Mouse (Mus musculus) urinary bladder, postnatal 36 days (tissue): ENCODE results near the gene Map2k1.

ENCODE experiments used
- DNase-seq, 2 experiments: peaks; one replicate each; pipeline ENCODE4 v3.0.0; 2022; ENCODE audit warnings: low spot score in 2 of 2, mixed read lengths in 1 of 2

Map2k1 gene

DNA sequence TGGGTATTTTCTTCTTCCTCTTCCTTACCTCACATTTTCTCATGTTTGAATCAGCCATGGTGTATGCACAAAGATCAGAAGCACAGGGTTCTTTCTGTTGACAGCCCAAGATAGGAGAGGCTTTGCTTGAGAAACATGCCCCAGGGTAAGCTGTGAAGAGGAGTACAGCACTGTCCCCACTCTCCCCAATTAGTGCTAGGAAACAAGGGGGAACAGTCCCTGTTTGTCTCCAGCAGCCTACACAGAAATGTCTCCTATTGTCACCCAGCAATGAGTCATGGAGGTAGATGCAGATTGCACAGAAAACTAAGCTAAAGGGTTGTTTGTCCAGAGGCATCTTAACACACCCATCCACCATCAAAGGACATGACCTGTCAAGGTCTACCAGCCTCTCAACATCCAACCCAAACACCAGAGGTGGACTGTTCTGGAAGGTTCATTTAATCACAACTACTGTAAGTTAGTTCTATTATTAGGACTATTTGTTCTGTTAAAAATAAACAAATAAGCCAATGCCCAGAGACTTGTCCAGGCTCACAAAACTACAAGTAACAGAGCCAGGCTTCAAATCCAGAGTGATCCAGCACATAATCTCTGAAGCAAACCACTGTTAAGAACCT lies 3.2 kb downstream of the Map2k1 start:
- no peak for DNase-seq

DNA sequence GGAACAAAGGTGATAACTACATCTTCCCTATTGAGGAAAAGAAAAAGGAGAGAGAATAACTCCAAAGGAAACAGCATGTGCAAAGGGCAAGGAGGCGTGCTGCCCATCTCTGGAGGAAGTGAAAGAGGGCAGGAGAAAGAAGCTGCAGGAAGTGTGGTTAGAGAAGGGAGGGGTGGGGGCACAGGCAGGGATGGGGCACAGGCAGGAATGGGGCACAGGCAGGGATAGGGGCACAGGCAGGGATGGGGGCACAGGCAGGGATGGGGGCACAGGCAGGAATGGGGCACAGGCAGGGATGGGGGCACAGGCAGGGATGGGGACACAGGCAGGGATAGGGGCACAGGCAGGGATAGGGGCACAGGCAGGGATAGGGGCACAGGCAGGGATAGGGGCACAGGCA lies 4.1 kb downstream of the Map2k1 start:
- DNase-seq: no peak

DNA sequence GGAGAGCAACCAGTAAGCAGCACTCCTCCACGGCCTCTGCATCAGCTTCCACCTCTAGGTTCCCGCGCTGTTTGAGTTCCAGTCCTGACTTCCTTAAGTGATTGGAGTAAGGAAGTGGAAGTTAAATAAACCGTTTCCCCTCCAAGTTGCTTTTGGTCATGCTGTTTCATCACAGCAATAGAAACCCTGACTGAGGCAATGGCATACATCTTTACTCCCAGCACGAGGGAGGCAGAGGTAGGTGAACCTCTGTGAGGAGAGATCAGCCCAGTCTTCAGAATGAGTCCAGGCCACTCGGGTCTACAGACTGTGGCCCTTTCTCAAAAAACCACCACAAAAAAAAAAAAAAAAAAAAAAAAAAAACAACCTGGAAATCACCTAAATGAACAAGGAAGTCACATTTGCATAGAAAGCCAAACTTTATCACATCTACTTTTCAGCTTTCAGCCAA lies 11.0 kb downstream of the Map2k1 start:
- DNase-seq: no peak

DNA sequence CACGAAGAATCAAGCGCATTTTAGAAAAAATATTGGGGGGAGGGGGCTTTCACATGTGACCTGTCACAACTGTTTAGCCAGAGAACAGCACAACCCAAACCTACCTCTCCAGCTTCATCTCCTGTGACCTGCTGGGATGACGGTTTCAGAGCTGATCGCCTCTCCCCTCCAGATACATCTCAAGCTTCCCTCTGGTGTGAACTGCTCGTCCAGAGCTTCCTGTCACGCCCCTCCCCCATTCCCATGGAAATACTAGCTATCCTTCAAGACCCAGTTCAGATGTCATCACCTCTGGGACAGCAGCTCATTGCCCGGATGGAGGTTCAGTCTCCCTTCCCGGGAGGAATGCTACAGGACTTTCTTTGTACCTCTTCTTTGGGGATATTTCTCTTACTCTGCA lies 12.8 kb downstream of the Map2k1 start:
- DNase-seq: no peak

DNA sequence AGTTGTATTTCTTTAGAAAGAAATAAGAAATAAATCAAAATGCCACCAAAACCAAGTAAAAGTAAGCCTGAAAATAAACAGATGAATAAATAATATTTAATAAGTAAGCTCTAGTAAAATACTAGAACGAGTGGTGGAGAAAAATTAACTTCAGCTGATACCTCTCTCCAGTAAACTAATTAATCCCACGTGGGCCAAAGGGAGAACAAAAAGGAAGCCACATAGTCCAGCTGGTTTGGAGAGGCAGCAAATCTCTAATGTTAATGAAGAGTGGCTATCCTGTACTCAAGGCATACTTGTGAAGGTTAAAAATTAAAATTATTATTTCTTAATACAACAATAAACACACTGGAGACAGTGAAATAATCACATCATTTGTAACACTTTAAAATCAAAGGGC lies 13.3 kb downstream of the Map2k1 start:
- DNase-seq: no peak

DNA sequence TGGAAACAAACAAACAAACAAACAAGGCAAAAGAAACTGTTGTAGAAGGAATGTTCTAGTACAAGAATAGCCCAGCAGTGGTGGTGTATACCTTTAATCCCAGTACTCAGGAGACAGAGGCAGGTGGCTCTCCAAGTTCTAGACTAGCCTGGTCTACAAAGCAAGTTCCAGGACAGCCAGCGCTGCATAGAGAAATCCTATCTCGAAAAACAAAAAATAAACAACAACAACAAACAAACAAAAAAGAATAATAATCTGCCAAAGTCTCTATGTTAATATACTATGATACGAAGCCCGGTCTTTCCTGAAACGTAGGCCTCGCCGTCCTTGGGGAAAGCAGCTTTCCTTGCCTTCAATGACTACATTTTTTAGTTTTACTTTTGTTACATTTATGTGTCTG lies 17.4 kb downstream of the Map2k1 start:
- DNase-seq: no peak

DNA sequence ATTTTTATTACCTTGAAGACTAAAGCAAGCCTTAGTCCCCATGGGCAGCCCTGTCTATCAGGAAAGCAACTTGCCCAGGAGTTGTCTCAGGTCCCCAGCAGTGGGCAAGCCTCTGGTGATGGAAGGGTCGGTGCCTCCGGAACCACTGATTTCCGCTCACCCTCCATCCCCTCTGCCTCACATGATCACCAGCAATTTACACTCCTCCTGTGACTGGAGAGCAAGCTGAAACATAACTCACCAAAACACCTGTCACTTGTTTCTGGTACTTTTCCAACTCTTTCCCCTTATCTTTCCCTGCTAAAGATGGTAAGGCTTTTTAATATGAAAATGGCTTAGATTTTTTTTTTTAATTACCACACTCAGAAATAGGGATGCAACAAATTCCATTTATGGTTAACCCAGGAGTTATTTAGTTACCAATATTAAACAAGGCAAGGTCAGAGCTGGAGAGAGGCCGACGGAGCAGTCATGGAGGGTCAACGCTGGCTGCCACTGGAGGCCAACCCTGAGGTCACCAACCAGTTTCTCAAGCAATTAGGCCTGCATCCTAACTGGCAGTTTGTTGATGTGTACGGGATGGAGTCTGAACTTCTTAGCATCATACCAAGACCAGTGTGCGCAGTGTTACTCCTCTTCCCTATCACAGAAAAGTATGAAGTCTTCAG lies 18.5 kb downstream of the Map2k1 start, which contains the start of gene Uchl4:
Gene Uchl4 (plus strand): TSS at position 434 of the 668 bp plus-strand sequence.
- no peak for DNase-seq

DNA sequence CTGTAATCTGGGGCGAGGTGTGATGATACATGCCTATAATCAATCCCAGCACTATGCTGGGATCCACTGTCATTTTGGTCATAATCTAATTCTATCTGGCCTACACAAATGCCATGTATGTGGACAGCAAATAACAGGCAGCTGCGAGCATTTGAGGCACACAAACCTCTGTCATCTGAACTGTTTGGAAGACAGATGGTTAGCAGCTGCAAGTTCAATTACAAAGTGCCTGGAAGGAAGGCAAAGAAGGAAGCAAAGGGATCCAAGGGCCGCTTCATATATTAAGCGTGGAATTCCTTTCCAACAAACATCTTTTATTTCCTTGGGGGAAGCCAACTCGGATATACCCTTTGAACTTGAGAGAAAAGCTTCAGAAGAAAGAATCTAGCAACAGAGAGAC lies 19.8 kb downstream of the Map2k1 start:
- no peak for DNase-seq

DNA sequence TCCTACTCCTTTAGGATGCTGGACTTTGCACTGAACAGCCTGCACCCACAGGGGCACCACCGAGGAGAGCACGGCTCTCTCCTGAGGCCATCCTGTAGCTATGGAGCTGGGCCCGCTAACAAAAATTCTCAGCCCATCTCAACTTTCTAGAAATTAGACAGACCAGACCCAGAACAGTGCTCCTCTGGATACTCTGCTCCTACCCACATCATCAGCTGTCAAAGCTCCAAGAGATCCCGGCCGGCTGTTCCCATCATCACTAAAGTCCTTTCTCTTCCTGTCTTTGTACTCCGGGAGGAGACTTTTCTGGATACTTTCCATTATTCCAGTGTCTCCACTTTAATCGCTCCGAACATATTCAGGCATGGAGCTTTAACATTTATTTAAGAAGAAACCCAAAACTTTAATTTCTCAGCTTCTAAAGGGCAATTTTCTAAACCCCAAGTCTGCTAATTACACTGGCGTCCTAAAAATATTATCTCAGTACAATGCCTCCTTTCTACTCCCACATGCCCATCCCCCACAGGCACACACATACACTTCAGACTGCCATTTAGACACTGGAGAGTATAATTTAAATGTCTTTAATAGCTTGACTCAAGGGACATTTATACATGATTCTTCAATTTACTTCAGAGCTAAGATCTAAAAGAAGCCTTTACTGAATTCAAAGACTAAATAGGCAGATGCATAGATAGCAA lies 21.0 kb downstream of the Map2k1 start:
- DNase-seq: peak in 1 of 2 experiments; percentile 23

DNA sequence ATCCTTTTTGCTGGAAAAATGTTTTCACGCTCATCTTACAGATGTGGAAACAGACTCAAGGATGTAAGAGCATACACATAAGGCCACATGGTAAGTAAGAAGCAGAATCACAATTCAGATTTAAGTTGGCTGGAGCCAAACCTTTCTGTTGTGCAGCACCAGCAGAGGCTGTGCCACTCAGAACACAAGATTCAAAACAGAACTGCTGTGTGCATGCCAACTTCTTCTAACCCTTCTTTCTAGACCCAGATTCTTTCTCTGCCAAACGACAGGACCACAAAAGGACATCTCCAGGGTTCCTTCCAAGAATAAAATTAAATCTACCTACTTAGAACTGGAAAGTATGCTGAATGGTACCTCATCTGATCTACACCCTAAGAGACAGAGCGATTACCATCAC lies 21.8 kb downstream of the Map2k1 start:
- DNase-seq: no peak

DNA sequence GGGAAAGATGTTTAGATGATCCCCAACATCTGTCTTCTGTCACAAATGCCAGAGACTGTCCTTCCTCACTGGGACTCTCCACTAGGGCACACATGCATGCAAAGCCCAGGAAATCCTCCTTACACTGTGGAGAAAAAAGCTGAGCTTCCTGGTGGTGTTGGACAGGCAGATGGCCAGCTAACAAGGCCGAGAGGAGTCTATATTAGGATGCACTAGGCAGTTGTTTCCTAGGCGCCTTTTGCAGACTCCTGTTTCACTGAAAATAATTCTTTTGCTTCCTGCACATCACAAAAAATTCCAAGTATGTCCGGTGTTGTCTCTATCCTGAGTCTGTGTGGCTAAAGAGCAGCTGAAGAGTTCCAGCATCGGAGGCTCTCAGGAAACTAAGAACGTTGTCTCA lies 22.3 kb downstream of the Map2k1 start:
- no peak for DNase-seq

DNA sequence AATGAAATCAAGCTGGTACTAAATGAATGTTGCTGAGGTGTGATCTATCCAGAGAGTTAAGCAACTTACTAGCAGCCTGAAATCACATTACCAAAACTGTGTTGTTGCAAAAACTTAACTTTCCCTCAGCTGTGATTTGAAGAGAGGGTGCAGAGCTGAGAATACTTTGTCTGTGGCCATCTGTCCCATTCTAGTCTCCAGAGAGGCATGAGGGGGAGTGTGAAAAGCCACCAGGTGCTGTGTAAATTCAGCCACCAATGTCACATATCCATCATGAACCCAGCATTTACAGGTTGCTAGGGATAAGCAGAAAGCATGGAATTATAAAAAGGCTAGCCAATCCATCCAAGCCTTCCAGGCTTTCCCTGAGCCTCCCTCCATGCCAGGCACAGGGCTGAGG lies 24.5 kb downstream of the Map2k1 start:
- DNase-seq: no peak

DNA sequence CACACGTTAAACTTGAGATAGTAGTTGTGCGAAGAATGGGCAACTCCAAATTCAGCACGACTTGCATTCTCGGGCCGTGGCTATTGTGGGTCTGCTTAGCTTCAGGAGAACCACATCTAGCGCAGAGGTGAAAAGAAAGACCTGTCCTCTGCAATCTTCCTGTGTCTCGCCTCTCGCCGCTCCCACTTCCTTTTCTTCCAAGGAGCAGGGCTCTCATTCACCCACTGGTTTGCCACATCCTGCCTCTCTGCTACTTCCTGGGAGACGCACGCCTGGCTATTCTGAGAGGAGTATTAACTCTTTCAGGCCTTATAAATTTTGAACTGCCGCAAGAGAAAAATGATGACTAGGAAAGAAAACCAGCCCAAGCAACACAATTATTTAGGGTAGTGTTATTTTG lies 25.7 kb downstream of the Map2k1 start:
- DNase-seq: no peak

DNA sequence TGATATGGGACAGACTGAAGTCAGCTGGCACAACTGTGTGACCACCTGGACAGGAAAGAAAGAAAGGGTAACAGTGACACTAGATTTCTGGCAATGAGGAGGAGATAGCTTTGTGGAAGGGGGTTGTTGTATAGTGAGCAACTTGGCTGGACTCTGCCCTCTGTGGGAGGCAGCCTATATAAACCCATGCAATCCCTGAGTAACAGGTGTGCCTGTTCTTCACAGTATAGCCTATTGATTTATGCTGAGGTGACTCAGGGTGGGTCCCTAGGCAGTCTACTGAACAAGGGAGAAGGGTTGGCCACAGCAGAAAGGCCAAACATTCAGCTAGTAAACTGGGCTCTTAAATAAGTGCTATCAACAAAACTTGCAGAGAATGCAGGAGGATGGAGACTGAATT lies 27.6 kb downstream of the Map2k1 start:
- no peak for DNase-seq

DNA sequence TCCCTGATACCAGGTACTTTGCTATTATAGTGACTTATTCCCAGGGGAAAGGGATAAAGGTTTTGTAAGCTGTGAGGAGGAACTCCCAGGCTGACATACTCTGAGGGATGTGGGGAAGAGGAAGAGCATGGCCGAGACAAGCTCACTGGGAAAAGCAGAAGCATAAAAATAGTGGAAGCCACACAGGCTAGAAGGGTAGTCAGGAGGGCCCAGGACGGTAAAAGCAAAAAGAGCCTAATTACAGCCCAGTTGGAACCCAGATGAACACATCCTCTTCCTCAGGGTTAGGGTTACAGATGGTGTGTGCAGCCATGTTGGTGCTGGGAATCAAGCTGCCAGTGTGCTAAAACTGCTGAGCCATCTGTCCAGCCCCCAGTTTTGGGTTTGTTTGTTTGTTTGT lies 31.3 kb downstream of the Map2k1 start:
- DNase-seq: no peak

DNA sequence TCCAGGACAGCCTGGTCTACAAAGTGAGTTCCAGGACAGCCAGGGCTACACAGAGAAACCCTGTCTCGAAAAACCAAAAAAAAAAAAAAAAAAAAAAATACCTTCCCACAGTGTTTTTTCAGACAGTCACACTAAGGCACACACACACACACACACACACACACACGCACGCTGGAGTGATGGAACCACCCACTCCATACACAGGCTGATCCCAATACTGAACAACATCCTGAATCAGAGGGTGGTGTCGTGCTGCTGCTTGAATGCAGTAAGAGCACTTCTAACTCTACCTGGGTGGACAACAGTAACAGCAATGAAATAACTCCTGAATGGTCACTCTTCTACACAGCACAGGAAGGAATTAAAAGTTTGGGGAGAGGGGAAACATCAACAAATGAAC lies 32.0 kb downstream of the Map2k1 start:
- DNase-seq: no peak

DNA sequence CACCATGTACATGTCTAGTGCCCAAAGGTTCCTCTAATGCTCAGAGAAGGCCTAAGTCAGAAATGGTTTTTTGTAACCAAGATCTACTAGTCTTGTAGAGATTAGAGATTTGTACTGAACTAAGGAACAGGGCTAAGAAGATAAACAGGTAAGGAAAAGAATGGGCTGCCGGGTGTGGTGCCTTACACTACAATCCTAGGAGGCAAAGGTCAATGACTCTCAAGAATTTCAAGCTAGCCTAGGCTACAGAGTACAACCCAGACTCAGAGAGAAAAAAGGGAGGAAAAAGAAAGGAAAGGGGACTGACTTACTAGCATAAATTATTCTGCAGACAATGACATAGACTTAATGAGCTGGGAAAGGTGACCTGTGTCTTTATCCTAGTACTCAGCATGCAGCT lies 32.8 kb downstream of the Map2k1 start:
- DNase-seq: no peak

DNA sequence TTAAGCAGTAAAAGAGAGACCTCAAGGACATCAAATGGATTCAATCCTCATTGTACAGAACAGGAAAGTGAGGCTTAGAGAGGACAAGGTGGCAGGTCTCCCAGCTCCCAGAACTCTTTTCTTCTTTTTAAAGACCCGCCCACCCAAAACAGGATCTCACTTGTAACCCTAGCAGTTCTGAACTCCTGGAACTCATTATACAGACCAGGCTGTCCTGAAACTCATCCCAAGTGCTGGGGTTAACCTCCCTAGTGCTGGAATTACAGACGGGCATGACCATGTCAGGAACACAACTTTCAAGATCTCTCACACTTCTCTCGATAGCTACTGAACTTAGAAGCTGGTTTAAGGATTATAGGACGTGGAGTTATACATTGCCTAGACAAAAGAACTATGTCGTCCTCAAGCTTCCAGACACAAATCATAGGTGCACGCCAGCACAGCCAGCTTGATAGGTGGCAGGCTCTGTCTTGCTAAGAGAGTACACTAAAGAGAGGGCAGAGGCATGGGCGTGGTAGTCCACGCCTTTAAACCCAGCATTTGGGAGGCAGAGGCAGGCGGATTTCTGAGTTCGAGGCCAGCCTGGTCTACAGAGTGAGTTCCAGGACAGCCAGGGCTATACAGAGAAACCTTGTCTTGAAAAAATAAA lies 33.5 kb downstream of the Map2k1 start:
- no peak for DNase-seq

DNA sequence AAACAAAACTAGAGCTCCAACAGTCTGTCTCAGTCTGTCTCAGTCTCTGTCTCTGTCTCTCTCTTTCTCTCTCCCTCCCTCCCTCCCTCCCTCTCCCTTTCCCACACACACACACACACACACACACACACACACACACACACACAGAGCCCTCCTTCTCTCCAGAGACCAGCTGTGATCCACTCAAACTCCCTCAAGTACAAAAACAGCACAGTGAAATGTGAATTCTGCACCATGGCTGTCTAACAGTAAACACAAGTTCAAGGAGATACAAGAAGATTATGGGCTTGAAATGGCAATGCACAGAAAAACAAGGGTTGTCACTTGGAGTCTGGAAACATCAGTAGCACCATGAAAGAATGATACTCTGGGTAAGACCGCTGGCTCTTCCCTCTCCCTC lies 34.1 kb downstream of the Map2k1 start:
- no peak for DNase-seq

DNA sequence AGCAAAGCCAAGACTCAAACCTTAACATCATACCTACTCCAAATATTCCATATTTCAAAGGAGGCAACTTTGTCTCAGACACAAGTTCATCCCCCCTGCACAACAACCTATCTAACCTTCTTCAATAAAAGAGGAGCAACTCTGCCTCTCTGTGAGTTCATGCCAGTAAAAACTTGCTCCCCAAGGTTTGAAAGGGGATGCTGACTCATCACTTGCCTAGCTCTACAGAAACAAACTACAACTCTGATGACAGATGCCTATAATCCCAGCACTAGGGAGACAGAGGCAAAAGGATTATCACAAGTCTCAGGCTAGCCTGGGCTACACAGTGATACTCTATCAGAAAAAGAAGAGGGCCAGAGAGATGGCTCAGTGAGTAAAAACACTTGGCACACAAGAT lies 35.5 kb downstream of the Map2k1 start:
- DNase-seq: no peak

DNA sequence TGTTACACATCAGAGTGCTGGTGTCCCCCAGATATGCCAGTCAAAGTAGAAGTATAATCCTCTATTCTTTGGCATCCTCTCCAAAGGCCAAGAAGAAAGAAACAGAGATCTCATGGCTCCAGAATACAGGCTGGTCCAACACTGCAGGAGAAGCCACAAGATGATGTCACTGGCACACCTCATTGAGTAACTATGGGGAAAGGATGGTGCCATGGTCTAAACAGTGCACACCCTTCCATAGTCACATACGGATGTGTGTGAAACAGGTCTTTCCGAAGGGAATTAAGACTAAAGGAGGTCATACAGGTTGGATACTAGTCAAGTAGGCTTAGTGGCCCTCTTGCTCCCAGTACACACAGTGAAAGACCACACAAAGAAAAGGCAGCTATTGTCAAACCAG lies 36.8 kb downstream of the Map2k1 start:
- no peak for DNase-seq

DNA sequence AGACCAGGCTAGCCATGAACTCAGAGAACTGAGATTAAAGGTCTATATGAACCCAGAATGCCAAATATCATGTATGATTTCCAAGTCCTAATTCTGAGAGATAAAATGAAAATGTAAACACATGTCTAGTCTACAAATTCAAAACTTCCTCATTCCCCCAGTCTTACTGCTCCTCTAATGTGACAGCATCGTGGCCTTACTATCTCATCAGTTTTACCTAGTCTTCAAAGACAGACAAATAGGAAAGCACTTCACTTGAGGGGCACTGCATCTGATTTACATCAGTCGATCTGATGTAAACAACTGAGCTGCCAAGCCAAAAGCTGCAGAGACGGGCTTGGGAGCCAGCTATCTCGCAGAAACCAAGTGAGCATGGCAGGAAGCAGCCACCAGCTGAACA lies 37.3 kb downstream of the Map2k1 start:
- no peak for DNase-seq

DNA sequence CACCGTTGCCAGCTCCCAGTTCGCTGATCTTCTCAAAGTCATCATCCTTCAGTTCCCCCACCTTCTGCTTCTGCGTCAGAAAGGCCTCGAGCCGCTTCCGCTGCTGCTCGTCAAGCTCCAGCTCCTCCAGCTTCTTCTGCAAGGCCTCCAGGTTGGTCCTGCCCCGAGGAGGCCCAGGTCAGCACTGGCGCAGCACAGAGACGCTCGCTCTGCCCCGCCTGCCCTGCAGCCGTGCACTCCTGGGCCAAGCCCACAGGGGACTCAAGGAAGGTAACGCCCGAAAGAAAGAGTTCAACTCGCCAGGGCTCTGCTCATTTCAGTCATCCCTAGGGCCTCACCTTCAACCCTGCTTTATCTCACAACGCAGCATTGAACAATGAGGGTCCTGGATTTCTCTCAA lies 39.0 kb downstream of the Map2k1 start:
- no peak for DNase-seq
